Mouse (Mus musculus) thymus, postnatal 25 days (tissue): ENCODE data around the gene Mcur1.

Experiments
- DNase-seq: peaks from one replicate; pipeline ENCODE4 v3.0.0; 2022

Gene Mcur1

DNA sequence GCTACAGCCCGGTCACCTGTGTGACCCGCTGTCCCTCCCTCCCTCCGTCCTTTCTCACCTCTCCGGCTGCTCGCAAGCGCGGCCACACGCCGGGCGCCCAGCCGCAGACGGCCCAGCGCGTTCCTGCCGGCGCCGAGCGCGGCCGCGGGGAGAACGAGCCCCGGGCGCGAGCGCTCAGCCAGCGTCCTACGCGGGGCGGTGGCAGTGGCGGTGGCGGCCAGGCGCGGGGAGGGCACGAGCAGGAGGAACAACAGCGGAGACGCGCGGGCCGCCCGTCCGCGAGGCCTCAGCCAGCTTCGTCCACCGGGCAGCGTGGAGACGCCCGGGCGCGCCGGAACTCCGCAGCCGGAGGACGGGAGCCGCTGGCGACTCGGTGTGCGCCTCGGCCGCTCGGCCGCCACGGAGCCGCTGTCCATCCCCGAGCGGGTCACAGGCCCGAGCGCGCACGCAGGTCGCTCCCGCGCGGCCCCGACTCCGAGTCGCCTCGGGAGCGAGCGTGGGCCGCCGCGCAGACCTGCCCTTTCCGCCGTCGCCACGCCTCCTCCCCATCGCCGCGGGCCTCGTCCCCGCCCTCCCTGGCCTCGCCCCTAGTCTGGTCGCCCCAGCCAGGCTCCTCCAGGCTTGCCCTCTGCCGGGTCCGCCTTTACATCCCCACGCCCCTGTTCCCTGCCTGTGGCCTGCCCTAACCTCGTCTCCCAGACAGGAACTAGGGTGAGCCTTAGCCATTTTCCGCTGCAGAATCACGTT lies at the start of gene Mcur1:
Mcur1 (minus strand) TSS at position 481 of the 747 bp plus-strand sequence.
- DNase-seq, result peak; percentile 89

DNA sequence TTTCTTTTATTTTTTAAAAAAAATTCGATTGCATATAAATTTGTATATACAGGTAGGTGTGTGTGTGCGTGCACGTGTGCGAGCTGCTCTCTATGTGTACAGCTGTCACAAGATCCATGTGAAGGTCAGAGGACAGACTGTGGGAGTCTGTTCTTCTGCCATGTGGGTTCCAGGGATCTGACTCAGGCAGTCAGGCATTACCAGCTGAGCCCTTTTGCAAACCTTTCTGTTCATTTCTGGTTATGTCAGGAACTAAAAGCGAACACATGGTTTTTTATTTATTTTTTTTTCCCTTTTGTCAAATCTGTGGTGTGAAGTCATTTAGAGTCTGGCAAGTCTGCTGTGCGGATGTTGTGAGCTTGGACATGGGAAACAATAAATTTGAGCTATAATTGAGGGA lies 48.9 kb upstream of the Mcur1 start:
- no peak for DNase-seq

DNA sequence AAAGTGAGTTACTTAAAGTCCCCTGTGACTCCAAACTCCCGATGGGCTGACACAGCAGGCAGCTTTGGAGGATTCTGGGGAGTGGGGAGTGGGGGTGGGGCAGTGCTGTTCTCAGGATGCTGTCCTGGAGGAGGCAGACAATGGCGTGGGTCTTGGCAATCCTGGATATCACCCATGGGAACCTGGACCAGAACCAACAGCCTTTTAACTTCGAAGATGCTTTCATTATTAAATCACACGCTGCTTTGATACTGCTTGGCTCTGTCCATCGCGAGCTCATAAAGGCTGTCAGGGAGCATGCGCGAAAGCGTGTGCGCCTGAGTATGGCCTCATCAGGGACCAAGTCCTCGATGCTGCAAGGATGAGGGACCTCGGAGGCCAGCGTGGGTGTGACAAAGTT lies 43.1 kb upstream of the Mcur1 start:
- DNase-seq, result no peak

DNA sequence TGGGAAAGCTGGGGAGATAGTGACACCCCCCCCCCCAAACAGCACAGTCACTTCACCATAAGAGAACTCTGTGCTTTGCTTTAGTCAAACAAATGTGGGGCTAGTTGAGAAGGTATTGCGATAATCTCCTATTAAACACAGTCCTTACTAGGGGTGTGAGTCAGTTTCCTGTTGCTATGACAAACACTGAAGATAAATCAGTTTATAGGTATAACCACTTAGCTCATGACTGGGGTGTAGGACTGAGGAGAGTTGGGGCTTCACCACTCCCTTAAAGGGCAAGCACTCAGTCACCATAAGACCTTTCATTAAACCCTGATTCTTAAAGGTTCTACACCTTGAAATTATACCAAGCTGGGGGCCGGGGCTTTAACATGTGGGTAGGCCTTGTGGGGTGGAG lies 42.4 kb upstream of the Mcur1 start:
- no peak for DNase-seq

DNA sequence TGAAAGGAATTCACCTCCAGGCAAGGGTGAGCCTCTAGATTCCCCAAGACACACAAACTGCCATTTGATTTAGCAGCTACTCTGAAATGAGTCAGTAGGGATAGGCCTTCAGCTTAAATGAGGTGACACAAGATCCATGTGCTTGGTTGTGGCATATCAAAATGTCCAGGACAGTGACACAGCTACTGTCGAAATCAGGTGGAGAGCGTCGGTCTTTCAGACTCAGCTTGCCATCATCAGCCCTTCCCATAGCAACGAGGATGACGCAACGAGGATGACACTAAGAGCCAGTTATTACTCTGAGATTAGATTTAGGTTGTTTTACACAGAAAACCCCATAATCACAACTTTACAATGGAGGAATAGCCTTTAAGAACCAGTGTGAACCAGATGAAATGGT lies 41.0 kb upstream of the Mcur1 start:
- DNase-seq, result no peak

DNA sequence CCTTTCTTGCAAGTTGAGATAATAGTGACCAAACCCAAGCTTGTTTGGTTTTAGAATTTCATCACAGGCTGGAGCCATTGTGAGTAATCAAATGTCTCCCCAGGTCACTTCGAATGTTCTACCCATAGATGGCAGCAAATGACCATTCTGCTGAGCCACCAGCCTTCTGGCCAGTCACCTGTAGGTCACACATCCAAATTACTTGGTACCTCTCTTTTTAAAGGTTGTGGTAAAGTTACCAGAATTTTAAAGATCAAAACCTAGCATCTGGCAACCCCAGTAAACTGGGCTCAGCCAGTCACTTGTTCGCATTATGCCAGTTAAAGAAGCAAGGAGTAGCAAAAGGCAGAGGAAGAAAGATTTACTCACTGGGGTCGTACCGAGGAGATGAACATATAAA lies 35.9 kb upstream of the Mcur1 start:
- peak; percentile 58 for DNase-seq

DNA sequence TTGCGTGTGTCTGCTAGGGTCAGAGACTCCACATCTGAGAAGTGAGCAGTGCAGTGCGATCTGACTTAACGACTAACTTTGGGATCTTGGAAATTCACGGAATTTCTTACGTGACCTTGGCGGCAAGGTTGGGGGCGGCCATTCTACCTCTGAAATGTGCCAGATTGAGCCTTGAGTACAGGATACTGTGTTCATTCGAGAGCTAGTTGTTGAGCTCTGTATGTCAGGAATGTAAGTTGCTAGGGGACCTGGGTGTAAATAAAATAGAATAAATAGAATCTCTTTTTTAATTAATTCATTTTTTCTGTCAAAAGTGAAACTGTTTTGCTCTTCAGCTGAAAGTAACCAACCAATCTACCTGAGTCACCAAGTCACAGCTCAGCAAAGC lies 32.7 kb upstream of the Mcur1 start:
- DNase-seq, result no peak

DNA sequence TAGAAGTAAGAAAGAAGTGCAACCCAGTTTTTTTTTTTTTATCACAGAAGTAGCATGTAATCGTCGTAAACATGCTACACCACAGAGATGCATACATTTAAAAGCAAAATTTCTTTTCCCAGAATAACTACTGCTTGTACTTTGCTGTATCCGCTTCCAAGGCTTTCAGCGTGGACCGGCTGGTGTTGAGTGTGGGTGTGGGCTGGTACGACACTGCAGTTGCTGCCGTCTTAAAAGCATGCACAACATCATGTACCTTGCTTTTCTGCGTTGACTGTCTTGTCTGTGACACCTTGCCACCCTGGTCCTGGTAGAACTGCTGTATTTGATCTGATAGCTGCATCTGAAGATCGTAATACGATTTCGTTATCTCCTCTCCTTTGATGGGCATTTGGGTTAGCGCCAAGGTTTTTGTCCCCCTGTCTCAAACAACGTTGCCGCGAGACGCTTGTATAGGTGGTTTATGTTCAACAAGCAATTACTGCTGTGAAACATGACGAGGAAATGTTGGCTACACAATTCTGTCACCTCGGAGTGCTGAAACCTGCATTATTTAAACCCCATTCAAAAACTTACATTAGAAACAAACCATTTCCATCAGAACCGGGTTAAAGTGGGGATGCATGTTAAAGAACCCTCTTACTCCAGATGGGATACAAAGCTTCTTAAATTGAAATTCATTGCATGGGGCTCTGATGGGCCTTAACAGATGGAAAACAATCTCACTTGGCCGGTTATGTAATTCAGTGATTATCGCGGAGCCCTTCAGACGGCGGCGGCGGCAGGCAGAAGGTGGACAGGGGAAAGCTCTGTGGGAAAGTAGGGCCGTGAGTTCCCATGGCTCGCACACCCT lies 32.1 kb upstream of the Mcur1 start:
- no peak for DNase-seq

DNA sequence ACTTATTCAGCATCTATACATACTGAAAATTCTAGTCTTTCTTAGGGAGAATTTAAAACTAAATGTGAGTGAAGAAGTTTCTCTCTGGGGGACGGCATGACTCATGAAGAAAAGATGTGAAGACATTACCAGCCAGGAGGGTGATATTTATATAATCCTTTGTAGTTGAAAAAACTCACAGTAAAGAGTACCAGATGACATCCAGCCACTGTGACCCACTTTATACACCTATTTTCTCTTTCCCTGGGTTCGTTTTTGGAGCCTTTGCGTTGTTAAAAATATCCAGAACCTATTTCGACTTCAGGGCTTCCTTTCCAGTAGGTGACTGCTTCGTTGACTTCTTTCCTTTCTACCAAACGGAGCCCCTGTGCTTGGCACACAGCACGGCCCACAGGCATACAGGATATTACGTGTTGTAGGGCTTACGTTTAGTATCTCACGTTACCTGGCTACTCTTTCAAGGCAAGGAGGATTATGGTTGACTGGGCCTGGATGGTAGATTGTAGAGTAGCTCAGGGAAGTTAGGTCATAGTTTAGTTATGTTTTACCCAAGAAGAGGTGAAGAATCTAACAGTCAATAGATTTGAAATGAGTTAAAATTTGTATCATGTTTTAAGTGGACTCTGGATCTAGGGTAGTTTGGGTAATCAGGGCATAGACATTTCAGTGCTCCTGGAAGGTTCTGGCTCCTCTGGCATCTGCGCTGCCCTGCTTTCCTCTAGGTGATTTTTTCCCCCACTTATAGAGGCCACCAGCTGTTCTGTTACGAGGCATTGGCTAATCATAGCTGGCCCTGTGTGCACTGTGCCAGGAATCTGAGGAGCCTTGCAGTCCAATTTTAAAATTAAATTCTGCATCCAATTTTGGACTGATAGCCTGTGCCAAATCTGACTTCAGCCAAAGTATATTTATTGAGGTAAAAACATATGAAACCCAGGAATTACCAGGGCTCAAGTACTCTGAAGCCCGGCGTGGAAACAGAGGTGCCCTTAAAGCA lies 28.2 kb upstream of the Mcur1 start:
- no peak for DNase-seq

DNA sequence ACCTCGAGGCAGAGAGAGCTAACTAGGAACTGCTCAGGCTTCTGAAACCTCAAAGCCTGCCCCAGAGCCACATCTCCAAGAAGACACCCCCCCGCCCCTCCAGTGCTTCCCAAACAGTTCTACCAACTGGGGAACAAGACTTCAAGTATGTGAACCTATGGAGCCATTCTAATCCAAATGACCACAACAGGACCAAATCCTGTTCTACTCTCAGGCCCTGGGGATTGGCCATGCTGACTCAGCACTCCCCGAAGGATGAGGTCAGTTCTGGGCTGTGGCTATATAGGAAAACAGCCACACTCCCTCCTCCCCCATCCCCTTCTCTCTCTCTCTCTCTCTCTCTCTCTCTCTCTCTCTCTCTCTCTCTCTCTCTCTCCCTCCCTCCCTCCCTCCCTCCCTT lies 27.0 kb upstream of the Mcur1 start:
- no peak for DNase-seq

DNA sequence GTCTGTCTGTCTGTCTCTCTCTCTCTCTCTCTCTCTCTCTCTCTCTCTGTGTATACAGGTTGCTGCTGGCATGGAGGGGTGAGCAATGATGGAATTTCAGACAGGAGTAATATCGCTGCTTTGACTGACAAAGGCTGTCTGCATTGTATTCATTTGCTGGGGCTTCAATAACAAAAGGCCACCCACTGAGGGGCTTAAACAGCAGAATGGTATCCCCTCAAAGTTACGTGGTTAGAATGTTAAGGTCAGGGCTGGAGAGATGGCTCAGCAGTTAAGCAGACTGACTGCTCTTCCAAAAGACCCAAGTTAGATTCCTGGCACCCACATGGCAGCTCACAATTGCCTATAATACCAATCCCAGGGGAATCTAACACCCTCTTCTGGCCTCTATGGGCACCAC lies 25.3 kb upstream of the Mcur1 start:
- DNase-seq, result no peak

DNA sequence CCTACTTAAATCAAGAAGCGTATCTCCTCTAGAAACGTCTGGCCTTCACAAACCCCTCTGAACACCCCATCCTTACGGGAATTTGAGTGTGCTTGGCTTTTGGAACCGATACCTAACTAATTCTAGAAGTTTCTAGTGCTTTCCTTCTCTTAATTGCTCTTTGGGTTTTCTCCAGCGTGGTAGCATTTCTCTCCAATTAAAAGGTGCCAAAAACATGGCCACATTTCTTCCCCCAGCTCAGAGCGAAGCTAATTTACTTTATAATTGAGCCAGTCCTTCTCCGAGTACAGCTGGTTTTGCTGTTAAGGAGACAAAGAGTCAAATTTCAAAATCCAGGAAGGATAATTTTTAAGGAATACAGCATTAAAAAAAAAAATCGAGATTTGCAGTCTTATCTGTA lies 23.5 kb upstream of the Mcur1 start:
- no peak for DNase-seq

DNA sequence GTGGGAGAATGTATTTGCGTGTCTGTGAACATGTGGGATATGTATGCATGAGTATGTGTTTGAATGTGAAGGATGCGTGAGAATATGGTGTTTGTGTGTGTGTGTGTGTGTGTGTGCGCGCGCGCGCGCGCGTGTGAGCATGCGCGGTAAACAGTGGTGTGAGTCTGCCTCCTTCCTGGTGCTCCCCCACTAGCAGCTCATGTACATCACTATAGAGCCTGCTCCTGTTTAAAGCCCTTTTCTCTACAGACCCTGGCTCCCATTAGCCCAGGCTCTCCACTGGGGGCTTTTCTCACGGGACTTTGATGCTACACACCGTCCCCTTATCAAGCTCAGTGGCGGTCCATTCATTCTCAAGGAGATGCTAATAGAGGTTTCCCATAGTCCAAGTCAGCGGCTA lies 23.0 kb upstream of the Mcur1 start:
- DNase-seq, result no peak

DNA sequence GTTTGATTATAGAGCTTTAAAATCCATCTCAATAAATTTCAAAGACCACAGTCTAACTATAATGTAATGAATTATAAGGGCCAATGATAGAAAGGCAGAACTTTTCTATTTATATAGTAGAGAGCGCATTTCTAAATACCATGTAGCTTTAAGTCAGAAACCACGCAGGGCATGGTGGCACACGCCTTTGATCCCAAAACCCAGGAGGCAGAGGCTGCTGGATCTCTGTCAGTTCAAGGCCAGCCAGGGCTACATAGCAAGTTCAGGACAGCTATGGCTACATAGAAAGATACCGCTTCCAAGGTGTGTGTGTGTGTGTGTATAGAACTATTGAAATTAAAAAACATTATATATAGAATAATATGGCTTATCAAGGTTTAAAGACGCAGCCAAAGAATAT lies 20.7 kb upstream of the Mcur1 start:
- no peak for DNase-seq

DNA sequence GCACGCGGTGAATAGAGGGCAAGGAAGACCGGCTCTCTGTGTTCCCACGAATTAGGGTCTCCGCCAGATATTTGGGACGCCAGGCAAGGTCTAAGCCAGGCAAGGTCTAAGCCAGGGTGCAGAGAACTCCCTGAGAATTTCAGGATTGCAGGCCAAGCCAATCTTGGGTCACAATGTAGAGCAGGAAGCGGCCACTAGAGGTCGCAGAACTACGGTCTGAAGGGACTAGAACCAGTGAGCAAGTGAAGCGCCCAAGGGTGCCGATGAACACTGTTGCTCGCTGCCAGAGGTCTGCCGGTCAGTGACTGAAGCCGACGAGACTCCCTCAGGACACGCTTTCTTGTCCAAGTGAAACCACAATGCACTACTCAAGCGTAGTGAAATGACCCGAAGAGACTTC lies 19.7 kb upstream of the Mcur1 start:
- DNase-seq, result peak; percentile 43

DNA sequence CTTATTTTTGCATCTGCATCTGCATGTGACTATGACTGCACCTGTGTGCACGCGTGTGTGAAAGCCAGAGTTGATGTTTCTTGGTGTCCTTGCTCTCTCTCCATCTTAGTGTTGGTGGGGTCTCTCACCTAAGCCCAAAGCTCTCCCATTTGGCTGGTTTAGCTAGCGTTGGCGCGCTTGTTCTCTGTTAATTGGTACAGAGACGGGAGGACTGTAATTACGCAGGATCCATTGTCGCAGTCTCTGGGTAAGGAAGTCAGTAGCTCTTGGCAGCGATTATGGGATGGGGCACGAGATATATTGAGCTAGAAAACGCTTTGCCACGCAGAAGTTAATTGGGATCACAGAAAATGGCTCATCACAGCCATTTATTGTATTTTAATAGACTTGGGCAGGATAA lies 17.8 kb upstream of the Mcur1 start:
- no peak for DNase-seq

DNA sequence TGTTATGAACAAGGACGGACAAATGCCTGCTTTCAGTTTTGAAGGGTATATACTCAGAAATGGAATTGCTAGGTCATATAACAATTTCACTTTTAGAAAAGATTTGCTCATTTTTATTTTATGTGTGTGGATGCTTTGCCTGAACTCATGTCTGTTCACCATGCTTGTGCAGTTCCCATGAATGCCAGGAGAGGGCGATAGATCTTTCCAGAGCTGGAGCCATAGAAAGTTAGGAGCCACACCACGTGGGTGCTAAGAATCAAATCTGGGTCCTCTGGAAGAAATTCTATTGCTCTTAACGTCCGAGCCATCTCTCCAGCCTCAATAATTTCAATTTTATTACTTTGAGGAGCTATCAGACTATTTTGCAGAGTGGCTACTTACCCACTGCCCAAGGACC lies 17.3 kb upstream of the Mcur1 start:
- peak; percentile 50 for DNase-seq

DNA sequence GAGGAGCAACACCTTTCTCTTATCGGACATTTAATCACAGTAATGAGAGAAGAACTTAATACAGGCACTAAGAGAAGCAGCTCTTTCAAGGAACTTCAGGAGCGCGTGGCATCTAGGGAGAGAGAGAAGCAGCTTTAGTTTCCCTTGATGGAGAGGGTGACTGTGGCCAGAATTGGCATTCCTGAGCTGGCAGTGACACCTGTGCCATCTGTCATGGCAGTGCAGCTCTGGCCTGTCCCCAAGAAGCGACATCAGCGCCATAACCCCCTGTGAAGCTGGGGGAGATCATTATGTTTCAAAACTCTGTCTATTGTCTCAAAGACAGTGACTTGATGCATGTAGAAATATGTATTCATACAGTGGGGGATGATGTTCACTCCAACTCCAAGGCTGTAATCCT lies 15.4 kb upstream of the Mcur1 start:
- no peak for DNase-seq

DNA sequence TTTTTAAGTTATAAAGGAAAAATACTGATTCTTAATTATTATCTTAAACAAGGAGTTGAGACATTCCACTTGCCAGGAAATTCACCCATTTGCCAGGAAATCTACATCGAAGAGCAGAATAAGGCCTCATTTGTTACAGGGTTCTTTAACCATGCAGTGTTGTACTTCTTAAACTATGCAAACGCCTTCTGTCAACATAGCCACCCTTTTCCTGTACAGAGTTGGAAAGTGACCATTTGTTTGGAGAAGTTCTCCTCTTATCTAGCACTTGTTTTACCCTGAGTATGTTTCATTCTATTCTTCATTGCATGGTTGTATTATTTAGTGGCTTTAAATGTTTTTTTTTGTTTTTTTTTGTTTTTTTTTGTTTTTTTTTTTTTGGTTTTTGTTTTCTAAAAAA lies 14.0 kb upstream of the Mcur1 start:
- no peak for DNase-seq

DNA sequence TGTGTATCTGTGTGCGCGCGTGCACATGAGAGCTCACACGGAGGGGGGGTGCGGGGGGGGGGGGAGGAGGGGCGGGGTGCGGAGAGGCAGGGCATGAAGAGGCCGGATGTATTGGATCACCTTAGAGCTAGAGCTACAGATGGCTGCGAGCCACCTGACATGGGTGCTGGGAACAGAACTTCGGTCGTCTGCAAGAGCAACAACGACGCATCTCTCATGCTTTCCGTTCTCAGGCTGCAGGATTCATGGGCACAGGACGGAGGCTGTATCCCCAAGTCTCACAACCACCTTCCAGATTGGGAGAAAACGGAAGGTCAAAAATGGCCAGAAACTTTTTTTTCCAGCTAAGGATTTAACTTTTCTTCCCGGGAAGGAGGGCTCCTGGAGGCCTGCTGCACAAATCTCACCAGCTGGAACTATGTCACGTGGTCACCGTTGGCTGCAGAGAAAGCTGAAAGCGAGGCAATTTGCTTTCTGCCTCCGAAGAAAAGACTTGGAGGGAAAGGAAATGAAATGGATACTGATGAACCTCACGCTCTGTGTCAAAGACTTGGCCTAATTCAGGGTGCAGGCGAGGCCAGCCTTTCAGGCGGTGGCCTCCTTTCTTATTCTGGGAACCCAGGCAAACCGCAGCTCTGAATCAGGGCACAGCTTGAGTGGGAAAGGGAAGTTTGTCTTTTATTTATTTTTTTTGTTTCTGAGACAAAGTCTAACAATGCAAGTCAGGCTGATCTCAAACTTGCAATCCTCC lies 7.3 kb upstream of the Mcur1 start:
- no peak for DNase-seq

DNA sequence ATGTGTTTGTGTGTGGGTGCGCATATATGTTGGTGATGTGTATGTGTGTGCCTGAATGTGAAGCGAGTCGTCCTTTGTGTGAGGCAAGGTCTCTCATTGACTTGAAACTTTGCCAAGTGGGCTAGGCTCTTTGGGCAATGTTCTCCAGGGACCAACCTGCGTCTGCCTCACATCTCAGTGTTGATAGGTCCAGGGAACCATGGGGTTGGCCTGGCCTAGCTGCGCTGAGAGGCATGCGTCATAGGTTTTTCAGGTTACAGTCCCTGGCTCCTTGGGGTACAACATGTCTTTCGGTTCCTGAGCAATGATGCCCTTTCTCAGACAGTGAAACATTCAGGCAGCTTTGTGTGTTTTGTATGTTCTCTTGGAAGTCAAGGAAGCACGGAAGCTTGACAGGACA lies 6.2 kb upstream of the Mcur1 start:
- no peak for DNase-seq

DNA sequence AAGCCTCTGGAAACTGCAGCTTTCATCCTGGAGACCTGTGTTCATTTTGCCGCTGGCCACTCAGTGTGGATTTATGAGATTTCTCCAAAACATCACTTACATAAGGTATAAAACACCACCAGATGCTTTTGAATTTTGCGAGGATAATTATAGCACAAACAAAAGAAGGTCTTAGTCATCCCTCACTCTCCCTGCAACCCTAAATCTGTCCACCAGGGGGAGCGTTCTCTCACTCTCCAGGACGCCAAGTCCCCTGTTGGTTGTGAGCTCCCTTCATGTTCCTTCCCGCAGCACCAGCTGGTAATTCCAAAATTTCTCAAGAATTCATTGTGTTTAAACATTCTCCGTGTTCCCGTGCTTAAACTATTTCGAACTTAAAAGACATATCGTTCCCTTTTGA lies 5.4 kb upstream of the Mcur1 start:
- DNase-seq, result peak; percentile 75

DNA sequence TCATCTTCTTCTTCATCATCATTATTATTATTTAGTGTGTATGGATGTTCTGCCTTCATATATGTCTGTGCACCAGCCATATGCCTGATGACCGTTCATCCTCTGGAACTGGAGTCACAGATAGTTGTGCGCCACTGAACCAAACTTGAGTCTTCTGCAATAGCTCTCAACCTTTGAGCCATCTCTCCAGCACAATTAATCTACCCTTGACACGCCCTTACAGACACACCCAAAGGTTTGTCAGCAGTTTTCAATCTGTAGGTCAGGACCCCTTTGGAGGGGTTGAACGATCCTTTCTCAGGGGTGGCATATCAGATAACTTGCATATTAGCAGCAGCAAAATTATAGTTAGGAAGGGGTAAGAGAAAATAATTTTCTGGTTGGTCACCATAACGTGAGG lies 4.7 kb upstream of the Mcur1 start:
- DNase-seq, result no peak
